Mouse (Mus musculus): ENCODE data around the gene Tarsl2.
A peak's percentile ranks its signal among the peaks of the same experiment; 100 is the strongest.

Tarsl2 gene

DNA sequence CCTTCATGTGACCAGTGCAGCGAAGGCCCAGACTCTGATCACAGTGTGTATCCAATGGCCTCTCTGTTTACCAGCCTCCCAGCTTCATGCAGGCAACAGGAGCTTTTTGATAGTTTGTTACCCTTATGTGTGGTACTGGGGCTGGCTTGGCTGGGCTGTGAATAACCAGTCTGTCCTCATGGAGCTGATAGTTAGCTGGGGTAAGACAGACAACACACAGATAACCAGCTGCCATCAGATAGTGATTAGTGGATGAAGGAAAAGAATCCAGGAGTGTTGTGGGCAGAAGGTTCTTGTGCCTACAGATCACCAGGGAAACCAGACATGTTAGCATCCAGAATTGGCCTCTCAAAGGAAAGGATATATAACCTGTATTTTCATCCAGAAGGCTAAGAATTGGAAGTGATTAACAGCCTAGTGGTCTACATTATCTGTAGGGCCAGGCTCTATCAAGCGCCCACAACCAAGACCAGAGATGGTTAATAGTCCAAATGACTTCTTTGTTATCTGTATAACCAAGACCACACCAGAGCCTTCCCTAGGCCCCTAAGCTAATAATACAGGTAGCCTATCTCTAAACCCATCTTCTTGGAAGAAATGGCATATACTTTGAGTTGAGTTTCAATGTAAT is 12.9 kb downstream of the Tarsl2 start:
- DNase-seq (ENCODE audit: low spot score), result no peak

DNA sequence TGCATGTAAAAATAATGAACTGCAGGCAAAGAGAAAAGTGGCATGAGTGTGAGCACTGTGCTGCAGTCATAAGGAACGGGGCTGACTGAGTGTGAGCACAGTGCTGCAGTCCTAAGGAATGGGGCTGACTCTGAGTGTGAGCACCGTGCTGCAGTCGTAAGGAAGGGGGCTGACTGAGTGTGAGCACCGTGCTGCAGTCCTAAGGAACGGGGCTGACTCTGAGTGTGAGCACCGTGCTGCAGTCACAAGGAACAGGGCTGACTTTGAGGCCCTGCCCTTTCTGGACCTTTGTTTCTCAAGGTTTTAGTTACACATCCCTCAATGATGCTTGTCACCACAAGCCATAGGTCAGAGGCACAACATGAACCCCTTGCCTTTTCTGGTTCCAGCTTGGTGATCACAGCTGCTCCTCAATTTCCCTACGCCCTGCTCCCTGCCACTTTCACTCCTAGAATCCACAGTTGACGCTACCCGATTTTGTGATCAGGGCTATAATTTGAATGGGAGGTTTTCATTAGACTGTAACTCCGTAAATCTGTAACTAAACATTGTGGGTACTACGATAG is 18.6 kb downstream of the Tarsl2 start:
- DNase-seq (ENCODE audit: low spot score), result no peak

GRCm38 (mm10) chr7:65663886-65664285 is 19.2 kb downstream of the Tarsl2 start:
- no peak for DNase-seq (ENCODE audit: low spot score)

GRCm38 (mm10) chr7:65667491-65667890 is 22.8 kb downstream of the Tarsl2 start:
- no peak for DNase-seq (ENCODE audit: low spot score)

DNA sequence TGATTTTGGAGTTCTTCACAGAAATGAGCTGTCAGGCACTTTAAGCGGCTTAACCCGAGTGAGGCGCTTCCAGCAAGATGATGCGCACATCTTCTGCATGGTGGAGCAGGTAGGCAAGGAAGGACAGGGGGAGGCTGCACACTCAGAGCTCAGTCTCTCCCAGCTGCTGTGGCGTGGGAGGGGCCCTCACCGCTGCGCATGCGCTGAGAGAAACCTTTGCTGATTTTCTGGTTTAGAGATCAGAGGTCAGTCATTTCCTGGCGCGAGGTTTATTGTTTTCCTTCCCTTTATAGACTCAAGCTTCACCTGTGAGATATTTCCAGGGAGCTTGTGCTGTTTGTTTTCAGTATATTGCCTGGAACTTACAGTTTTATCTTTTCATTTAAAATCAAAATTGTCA is 33.4 kb downstream of the Tarsl2 start:
- DNase-seq (ENCODE audit: low spot score), result no peak

DNA sequence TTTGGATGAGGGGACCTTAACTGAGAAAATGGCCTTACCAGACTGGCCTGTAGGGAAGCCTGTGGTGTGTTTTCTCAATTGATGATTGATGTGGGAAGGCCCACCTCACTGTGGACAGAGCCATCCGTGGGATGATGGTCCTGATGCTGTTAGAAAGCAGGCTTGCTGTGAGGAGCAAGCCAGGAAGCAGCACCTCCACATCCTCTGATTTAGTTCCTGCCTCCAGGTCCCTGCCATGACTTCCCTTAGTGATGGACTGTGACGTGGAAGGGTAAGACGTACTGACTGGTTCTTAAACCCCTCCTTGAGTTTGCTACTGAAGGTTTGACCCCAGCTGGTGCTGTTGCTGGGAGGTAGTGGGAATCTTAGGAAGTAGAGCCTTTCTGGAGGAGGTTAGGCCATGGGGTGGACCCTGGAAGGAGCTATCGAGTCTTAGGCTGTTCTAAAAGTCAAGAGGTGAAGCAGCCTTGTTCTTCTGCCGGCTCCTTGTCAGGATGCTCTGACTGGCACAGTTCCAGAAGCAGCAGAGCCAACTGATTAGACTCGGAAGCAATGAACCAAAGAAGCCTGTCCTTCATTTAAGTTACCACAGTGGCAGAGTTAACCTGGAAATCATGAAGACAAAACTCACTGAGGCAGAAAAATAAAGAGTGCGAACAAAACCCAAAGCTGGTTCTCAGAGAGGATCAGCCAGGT is 34.4 kb downstream of the Tarsl2 start:
- DNase-seq (ENCODE audit: low spot score), result no peak

- no peak for DNase-seq (ENCODE audit: low spot score)
These were observed 36.5 kb downstream of the Tarsl2 start for GRCm38 (mm10) chr7:65681166-65681565.

- DNase-seq (ENCODE audit: low spot score), result no peak
These were observed 39.6 kb downstream of the Tarsl2 start for GRCm38 (mm10) chr7:65684256-65684835.

GRCm38 (mm10) chr7:65686664-65687063 is 42.0 kb downstream of the Tarsl2 start:
- DNase-seq (ENCODE audit: low spot score), result no peak

GRCm38 (mm10) chr7:65690869-65691268 is 46.2 kb downstream of the Tarsl2 start, which contains the start of gene Tm2d3:
TSS of gene Tm2d3 (plus strand) at chr7:65691169.
- DNase-seq (ENCODE audit: low spot score), result no peak

DNA sequence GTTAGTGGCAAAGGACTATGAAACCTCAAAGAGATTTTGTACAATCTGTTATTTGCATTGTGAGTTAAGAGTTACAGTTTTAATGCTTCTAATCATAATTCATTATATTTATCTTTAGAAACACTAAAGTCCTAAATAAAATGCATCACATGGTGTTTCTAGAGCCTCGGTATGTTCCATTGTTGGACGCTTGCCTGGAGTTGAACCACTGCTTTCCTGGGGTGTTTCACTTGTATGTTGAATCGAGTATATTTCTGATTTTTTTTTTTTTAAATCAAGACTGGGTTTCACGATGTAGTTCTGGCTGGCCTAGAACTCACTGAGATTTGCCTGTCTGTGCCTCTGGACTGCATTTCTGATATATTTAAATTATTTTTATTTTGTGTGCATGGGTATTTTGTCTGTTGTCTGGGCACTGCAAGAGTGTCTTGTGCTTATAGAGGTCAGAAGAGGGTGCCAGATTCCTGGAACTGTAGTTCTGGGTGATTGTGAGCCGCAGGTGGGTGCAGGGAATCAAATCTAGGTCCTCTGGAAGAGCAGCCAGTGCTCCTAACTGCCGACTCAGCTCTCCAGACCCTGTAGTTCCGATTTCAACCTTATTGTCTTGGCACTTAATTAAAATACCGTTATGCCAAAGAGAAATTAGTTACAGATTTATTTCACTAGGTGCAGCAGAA is 47.4 kb downstream of the Tarsl2 start:
- DNase-seq (ENCODE audit: low spot score), result no peak

DNA sequence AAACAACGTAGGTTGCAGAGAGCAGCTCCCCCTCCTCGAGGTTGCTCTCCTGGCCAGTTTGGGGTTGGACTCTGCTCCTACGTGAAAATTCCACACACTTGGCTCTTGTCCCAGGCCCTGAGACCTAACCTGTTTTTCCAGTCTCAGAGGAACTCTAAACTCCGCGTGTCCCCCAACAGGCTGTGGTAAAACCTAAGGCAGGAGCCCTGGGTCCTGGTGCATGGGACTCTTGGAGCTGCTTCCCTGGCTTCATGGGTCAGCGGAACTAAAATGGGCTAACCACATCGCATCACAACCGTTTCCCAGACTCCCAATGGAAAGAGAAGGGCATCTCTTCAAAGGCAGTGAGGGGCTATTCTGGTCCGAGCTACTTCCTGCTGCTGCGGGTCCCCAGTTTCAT is 48.2 kb downstream of the Tarsl2 start:
- no peak for DNase-seq (ENCODE audit: low spot score)

DNA sequence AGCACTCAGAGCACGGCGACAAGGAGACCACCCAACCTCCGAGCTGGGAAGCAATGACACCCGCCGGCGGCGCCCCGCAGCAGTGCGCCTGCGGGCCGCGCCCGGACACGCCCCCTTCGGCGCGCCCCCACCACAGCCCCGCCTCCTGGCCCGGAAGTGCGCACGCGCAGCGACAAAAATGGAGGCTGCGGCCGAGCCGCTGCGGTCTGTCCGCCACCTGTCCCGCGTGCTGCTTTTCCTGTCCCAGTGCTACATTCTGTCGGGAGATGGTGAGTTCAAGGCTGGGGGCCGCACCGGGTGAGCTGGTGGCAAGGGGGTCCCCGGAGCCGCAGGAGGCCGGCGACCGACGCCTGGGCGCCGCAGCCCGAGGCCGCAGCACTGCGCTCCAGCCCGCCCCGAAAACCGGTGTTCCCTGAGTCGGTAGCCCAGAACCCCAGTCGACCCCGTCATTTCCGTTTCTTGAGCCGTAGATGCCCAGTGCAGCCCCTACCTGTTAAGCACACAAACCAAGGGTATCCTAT is 48.7 kb downstream of the Tarsl2 start:
- peak; percentile 85 for DNase-seq (ENCODE audit: low spot score)

- DNase-seq (ENCODE audit: low spot score), result peak; percentile 16
These were observed 51.8 kb downstream of the Tarsl2 start for GRCm38 (mm10) chr7:65696450-65696849.

DNA sequence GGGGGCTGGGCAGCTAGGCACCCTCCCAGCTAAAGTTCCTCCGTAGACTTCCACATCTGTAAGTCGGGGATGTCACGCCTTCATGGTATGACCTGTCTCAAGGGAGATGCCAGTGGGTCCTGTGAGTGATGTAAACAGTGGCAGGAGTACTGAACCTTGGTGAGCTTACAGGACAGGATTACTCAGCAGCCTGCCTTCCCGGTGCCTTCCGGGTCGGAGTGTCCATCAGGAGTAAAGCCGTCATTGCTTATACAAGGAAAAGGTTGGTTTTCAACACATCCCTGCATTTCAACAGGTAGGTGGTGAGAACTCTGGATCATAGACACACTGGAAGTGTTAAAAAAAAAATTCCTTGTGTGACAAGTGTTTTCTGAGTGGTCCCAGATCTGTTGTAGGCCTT is 57.4 kb downstream of the Tarsl2 start:
- DNase-seq (ENCODE audit: low spot score), result no peak

- peak; percentile 74 for DNase-seq (ENCODE audit: low spot score)
These were observed 60.1 kb downstream of the Tarsl2 start for GRCm38 (mm10) chr7:65704818-65705242.

GRCm38 (mm10) chr7:65708506-65708905 is 63.8 kb downstream of the Tarsl2 start:
- DNase-seq (ENCODE audit: low spot score), result no peak

DNA sequence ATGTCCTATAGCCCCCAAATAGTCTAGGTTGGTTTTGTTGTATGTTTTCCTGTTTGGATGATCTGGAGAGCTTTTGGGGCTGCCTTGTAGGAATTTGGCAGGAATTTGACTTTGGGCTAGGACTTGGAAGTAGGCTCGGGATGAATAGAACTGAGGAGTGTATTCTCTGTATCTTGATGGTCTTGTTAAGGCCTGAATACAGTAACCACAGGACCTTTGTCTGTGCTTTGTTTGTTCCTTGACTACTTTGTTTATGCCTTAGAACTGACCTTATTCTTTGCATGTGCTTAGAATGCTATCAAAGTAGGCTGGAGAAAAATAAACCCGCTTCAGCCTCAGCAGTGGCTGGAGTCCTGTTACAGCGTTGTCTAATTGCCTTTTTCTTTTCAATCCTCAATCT is 65.6 kb downstream of the Tarsl2 start:
- no peak for DNase-seq (ENCODE audit: low spot score)

DNA sequence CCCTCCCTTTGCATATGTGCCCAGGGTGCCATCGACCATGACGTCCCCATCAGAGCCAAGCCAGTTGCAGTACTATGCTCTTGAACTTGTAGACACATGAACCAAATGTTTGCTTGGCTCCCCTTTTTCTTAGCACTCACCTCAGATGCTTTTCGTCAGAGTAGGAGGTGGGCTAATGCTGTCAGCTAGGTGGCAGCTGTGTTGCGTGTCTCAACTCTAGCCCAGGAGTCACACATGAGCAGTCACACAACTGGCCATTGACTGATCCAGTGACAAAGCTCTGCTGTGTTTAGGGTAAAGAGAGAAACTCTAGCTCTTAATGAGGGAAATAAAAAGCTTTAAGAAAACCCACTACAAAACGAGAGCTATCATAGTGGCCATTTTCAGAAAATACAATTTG is 69.1 kb downstream of the Tarsl2 start:
- no peak for DNase-seq (ENCODE audit: low spot score)

DNA sequence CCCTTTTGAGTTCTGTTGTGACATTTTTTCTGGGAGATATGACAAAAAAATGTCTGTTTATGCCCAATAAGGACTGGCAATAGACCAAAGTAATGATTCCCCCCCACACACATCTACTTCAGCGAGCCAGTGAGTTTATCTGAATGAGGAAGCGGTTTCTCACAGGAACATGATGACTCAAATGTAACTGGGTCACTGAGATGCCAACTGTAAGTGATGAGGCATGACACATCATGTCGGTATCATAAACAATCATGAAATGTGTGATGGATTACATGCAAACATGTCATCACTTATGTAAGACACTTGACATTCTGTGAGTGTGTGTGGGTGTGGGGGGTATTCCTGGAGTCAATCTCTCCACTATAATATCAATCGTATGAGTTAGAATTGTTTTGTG is 69.6 kb downstream of the Tarsl2 start:
- DNase-seq (ENCODE audit: low spot score), result peak; percentile 24

DNA sequence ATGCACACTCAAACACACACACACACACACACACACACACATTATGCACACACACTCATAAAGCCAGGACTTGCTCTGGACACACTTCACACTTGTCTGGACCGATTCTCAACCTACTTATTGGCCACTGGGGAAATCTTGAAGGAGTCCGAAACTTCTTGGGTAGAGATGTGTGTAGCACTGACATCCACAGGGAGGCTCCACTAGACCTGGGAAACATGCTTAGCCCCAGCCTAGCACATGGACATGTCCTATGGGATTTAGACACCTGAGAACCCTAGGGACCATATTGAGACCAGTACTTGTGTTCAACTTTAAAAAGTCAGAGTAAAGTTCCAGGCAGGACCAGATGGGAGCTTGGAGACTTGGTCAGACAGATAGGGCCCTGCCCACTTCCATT is 89.3 kb downstream of the Tarsl2 start:
- peak; percentile 22 for DNase-seq (ENCODE audit: low spot score)

- DNase-seq (ENCODE audit: low spot score), result no peak
These were observed 90.6 kb downstream of the Tarsl2 start for GRCm38 (mm10) chr7:65735261-65735660.
